Comparison of ENCODE assay signal across 8 mouse cellular contexts in genomic region chr7:144906708-144907397, GRCm38 (mm10). TPM values are rescaled to one million over a fixed set of nuclear protein-coding genes. Genes with fewer than 3 reads are reported as not detected.
DNase-seq lines count a peak whose midpoint lies in the region; ATAC-seq lines count a peak whose summit lies in the region.

No protein-coding gene starts in this region.

- no peaks in the 10 kb centered on the region; the same call in 1 of the 2 replicates for H3K36me3 ChIP-seq in hindbrain, embryonic 12.5 days
- no peaks in the 10 kb centered on the region for H3K36me3 ChIP-seq in limb, embryonic 12.5 days
- H3K36me3 ChIP-seq in midbrain, embryonic 11.5 days (ENCODE audit: control insufficient read depth, insufficient read depth, low read length): no peaks in the 10 kb centered on the region

- peaks cover 6% of the 10 kb centered on the region; the same call in 1 of the 2 replicates for H3K4me1 ChIP-seq in hindbrain, embryonic 12.5 days
- no peaks in the 10 kb centered on the region for H3K4me1 ChIP-seq in limb, embryonic 12.5 days (replicated peaks)
- H3K4me1 ChIP-seq in midbrain, embryonic 11.5 days (ENCODE audit: control insufficient read depth, insufficient read depth, low read length): 0 out of 2 replicates have a peak, but pooled peaks cover 2% of the 10 kb centered on the region

- H3K9me3 ChIP-seq in hindbrain, embryonic 12.5 days (replicated peaks): no peaks in the 10 kb centered on the region
- peaks cover 5% of the 10 kb centered on the region; the same call in 1 of the 2 replicates for H3K9me3 ChIP-seq in limb, embryonic 12.5 days
- no peaks in the 10 kb centered on the region; the same call in 1 of the 2 replicates for H3K9me3 ChIP-seq in midbrain, embryonic 11.5 days (ENCODE audit: control insufficient read depth, low read length)

- ATAC-seq in erythroid progenitor cell, adult 5-6 weeks (replicated peaks; ENCODE audit: low FRiP score, poor library complexity, severe bottlenecking): peak; percentile 78
- ATAC-seq in hindbrain, embryonic 12.5 days (ENCODE audit: low FRiP score): no peak
- peak; percentile 57; the same call in 1 of the 2 replicates for ATAC-seq in limb, embryonic 12.5 days (ENCODE audit: insufficient number of reproducible peaks, insufficient read depth, low FRiP score, low TSS enrichment, low read depth)
- peak; percentile 49 for ATAC-seq in midbrain, embryonic 11.5 days (ENCODE audit: low FRiP score)

- WGBS in hindbrain, embryonic 12.5 days: 11% methylated on average over 28 of the region's 28 CpGs
- 11% methylated on average over 28 of the region's 28 CpGs for WGBS in limb, embryonic 12.5 days
- 11% methylated on average over 28 of the region's 28 CpGs for WGBS in midbrain, embryonic 11.5 days

- peak overlapping the region; percentile 46 for H3K4me2 ChIP-seq in hindbrain, embryonic 12.5 days (replicated peaks)
- H3K4me2 ChIP-seq in limb, embryonic 12.5 days: peak overlapping the region; percentile 42
- peak overlapping the region; percentile 39 for H3K4me2 ChIP-seq in midbrain, embryonic 11.5 days

- H3K27ac ChIP-seq in hindbrain, embryonic 12.5 days: no peak overlapping the region
- no peak overlapping the region for H3K27ac ChIP-seq in limb, embryonic 12.5 days
- no peak overlapping the region for H3K27ac ChIP-seq in midbrain, embryonic 11.5 days (ENCODE audit: low read depth, low read length)

- peak overlapping the region; percentile 44; the same call in 1 of the 2 replicates for H3K9ac ChIP-seq in hindbrain, embryonic 12.5 days
- H3K9ac ChIP-seq in limb, embryonic 12.5 days (replicated peaks): no peak overlapping the region
- peak overlapping the region; percentile 41; the same call in 1 of the 2 replicates for H3K9ac ChIP-seq in midbrain, embryonic 11.5 days (ENCODE audit: low read length)

- no peaks in the 10 kb centered on the region; the same call in 1 of the 2 replicates for H3K27me3 ChIP-seq in hindbrain, embryonic 12.5 days
- H3K27me3 ChIP-seq in limb, embryonic 12.5 days: peaks cover 3% of the 10 kb centered on the region; the same call in 1 of the 2 replicates
- no peaks in the 10 kb centered on the region for H3K27me3 ChIP-seq in midbrain, embryonic 11.5 days (ENCODE audit: control insufficient read depth, insufficient read depth, low read length)

- H3K4me3 ChIP-seq in hindbrain, embryonic 12.5 days: 0 out of 2 replicates have a peak overlapping the region, but pooled peaks have one; percentile 8
- no peak overlapping the region for H3K4me3 ChIP-seq in limb, embryonic 12.5 days (replicated peaks)
- H3K4me3 ChIP-seq in midbrain, embryonic 11.5 days (ENCODE audit: low read depth, low read length): no peak overlapping the region

- peak; percentile 46 for DNase-seq in ovary, postnatal 14 days (ENCODE audit: low spot score)
- DNase-seq in ovary, postnatal 10 days (ENCODE audit: low spot score): no peak
- peak; percentile 21 for DNase-seq in c-Kit-negative CD71-positive TER-119-positive erythroid progenitor cells, embryonic 14.5 days (ENCODE audit: low read depth, low spot score)
- peak; percentile 99 for DNase-seq in midbrain, embryonic 11.5 days (ENCODE audit: low spot score, missing footprints)
- peak; percentile 39 to 86 for DNase-seq in spleen, postnatal 4 days (ENCODE audit: low spot score in 2 of 2)

RNA-seq across cellular contexts. Expression of gene LTO1, which starts 8.0 kb away (rescaled TPM):
- total RNA-seq in erythroid progenitor cell, adult 5-6 weeks (2015; ENCODE audit: low replicate concordance): 5.4 and 10.8 TPM in 2 replicates
- total RNA-seq in erythroid progenitor cell, adult 5-6 weeks (2017; ENCODE audit: low replicate concordance): 27.9 and 85.0 TPM in 2 replicates
- polyA plus RNA-seq in hindbrain, embryonic 12.5 days (2016; fragmentation: Nextera tagmentation; extraction: Ambion mirVana): 28.2 and 34.1 TPM in 2 replicates
- 26.1 and 27.9 TPM in 2 replicates for polyA plus RNA-seq in limb, embryonic 12.5 days (2016; fragmentation: Nextera tagmentation; extraction: Ambion mirVana)
- polyA plus RNA-seq in midbrain, embryonic 11.5 days (2014; fragmentation: Nextera tagmentation; extraction: Ambion mirVana): 28.0 TPM in 2 replicates

RNA-seq across cellular contexts. Expression of gene Fgf15, which starts 10.5 kb away (rescaled TPM):
- total RNA-seq in erythroid progenitor cell, adult 5-6 weeks (2015; ENCODE audit: low replicate concordance): not detected in 2 replicates
- not detected in 2 replicates for total RNA-seq in erythroid progenitor cell, adult 5-6 weeks (2017; ENCODE audit: low replicate concordance)
- polyA plus RNA-seq in hindbrain, embryonic 12.5 days (2016; fragmentation: Nextera tagmentation; extraction: Ambion mirVana): 62.0 and 66.7 TPM in 2 replicates
- polyA plus RNA-seq in limb, embryonic 12.5 days (2016; fragmentation: Nextera tagmentation; extraction: Ambion mirVana): 0.42 and 0.76 TPM in 2 replicates
- polyA plus RNA-seq in midbrain, embryonic 11.5 days (2014; fragmentation: Nextera tagmentation; extraction: Ambion mirVana): 89.0 and 104 TPM in 2 replicates

RNA-seq across cellular contexts. Expression of gene Ccnd1, which starts 32.9 kb away (rescaled TPM):
- 1.4 and 1.7 TPM in 2 replicates for total RNA-seq in erythroid progenitor cell, adult 5-6 weeks (2015; ENCODE audit: low replicate concordance)
- 1.3 and 1.7 TPM in 2 replicates for total RNA-seq in erythroid progenitor cell, adult 5-6 weeks (2017; ENCODE audit: low replicate concordance)
- 123 and 128 TPM in 2 replicates for polyA plus RNA-seq in hindbrain, embryonic 12.5 days (2016; fragmentation: Nextera tagmentation; extraction: Ambion mirVana)
- polyA plus RNA-seq in limb, embryonic 12.5 days (2016; fragmentation: Nextera tagmentation; extraction: Ambion mirVana): 165 and 178 TPM in 2 replicates
- polyA plus RNA-seq in midbrain, embryonic 11.5 days (2014; fragmentation: Nextera tagmentation; extraction: Ambion mirVana): 285 and 288 TPM in 2 replicates

RNA-seq across cellular contexts. Expression of gene Fgf4, which starts 59.7 kb away (rescaled TPM):
- total RNA-seq in erythroid progenitor cell, adult 5-6 weeks (2015; ENCODE audit: low replicate concordance): not detected in 2 replicates
- total RNA-seq in erythroid progenitor cell, adult 5-6 weeks (2017; ENCODE audit: low replicate concordance): not detected in 2 replicates
- polyA plus RNA-seq in hindbrain, embryonic 12.5 days (2016; fragmentation: Nextera tagmentation; extraction: Ambion mirVana): 0.13 and 0.46 TPM in 2 replicates
- polyA plus RNA-seq in limb, embryonic 12.5 days (2016; fragmentation: Nextera tagmentation; extraction: Ambion mirVana): 0.49 TPM in 2 replicates
- polyA plus RNA-seq in midbrain, embryonic 11.5 days (2014; fragmentation: Nextera tagmentation; extraction: Ambion mirVana): not detected in 2 replicates

Comparison
In these comparisons a context has a peak if more than half of its experiments do, and no peak if none do; other contexts are left out.
1. RNA of gene Fgf15, which starts 10.5 kb away (polyA plus RNA-seq): 89.0 to 104 TPM in midbrain, embryonic 11.5 days and 62.0 to 66.7 TPM in hindbrain, embryonic 12.5 days; 0.42 to 0.76 TPM in limb, embryonic 12.5 days; every median in the first group is over 10 times any median in the second.
2. Peak in every context shown above with its lines, with median percentiles within 50 percentile points of each other: H3K4me2 ChIP-seq.